Mouse (Mus musculus) large intestine, adult 2 months (tissue): Measurements from ENCODE around the gene Elf4. TPM values are rescaled to one million over a fixed set of nuclear protein-coding genes. Genes with fewer than 3 reads are reported as not detected.

Experiments used
- DNase-seq: peaks from one replicate; pipeline ENCODE4 v3.0.0-alpha.2; 2012; ENCODE audit warnings: low read depth, low spot score
- WGBS: fragments of 180-500 bp; shearing (Covaris S2); methylation state at CpG from one replicate; pipeline ENCODE4 v1.1.7; 2018; 5-methylcytosine and 5-hydroxymethylcytosine counted together
- polyA plus RNA-seq: library from polyadenylated mRNA; depleted of rRNA; stranded (reverse); fragments of >200 nt; gene quantifications from 2 replicates; pipeline ENCODE4 v1.2.3, GENCODE M21; 2012; rRNA removed

Elf4 gene
- 23.1 and 34.6 TPM in 2 replicates for polyA plus RNA-seq

GRCm38 (mm10) chrX:48462754-48463507 is at the start of gene Elf4:
TSS of gene Elf4 (minus strand) at chrX:48463132.
- 16% methylated on average over 38 of the region's 38 CpGs for WGBS
- DNase-seq: no peak

- DNase-seq: no peak
- 90% methylated on average over 8 of the region's 8 CpGs for whole genome bisulfite sequencing
Measured at GRCm38 (mm10) chrX:48493763-48494162, 30.8 kb upstream of the Elf4 start.

- WGBS: 86% methylated on average over 7 of the region's 7 CpGs
- no peak for DNase-seq
Measured at GRCm38 (mm10) chrX:48481687-48482086, 18.8 kb upstream of the Elf4 start.

GRCm38 (mm10) chrX:48481095-48481494 is 18.2 kb upstream of the Elf4 start:
- 62% methylated on average over 4 of the region's 4 CpGs for WGBS
- no peak for DNase-seq

- DNase-seq: no peak
- 32% methylated on average over 3 of the region's 3 CpGs for WGBS
Measured at GRCm38 (mm10) chrX:48467355-48467946, 4.5 kb upstream of the Elf4 start.

GRCm38 (mm10) chrX:48466174-48466573 is 3.2 kb upstream of the Elf4 start:
- no peak for DNase-seq
- 49% methylated on average over 2 of the region's 2 CpGs for WGBS

GRCm38 (mm10) chrX:48464436-48464835 is 1.5 kb upstream of the Elf4 start:
- DNase-seq: no peak
- 91% methylated on average over 6 of the region's 6 CpGs for WGBS

- DNase-seq: no peak
- 83% methylated on average over 4 of the region's 4 CpGs for WGBS
Measured at GRCm38 (mm10) chrX:48463636-48464035, 704 bp upstream of the Elf4 start.

GRCm38 (mm10) chrX:48462297-48462696 is 635 bp downstream of the Elf4 start:
- no peak for DNase-seq

GRCm38 (mm10) chrX:48461006-48461405 is 1.9 kb downstream of the Elf4 start:
- 74% methylated on average over 4 of the region's 4 CpGs for WGBS
- DNase-seq: no peak

More at GRCm38 (mm10) chrX:48462297-48462696, 635 bp downstream of the Elf4 start:
- WGBS: 57% methylated on average over 4 of the region's 4 CpGs

- 75% methylated on average over 7 of the region's 7 CpGs for WGBS
Measured at GRCm38 (mm10) chrX:48460496-48460895, 2.4 kb downstream of the Elf4 start.

GRCm38 (mm10) chrX:48456956-48457355 is 6.0 kb downstream of the Elf4 start:
- WGBS: 78% methylated on average over 6 of the region's 6 CpGs
- no peak for DNase-seq

More at GRCm38 (mm10) chrX:48460496-48460895, 2.4 kb downstream of the Elf4 start:
- no peak for DNase-seq

- no peak for DNase-seq
- WGBS: 28% methylated on average over 9 of the region's 9 CpGs
Measured at GRCm38 (mm10) chrX:48455018-48455417, 7.9 kb downstream of the Elf4 start.

GRCm38 (mm10) chrX:48454495-48454878 is 8.4 kb downstream of the Elf4 start:
- DNase-seq: no peak
- 28% methylated on average over 21 of the region's 21 CpGs for WGBS

- WGBS: 16% methylated on average over 44 of the region's 91 CpGs
- DNase-seq: no peak
Measured at GRCm38 (mm10) chrX:48453736-48454494, 9.0 kb downstream of the Elf4 start.

- no peak for DNase-seq
- WGBS: 20% methylated on average over 71 of the region's 71 CpGs
Measured at GRCm38 (mm10) chrX:48452931-48453673, 9.8 kb downstream of the Elf4 start.

- DNase-seq: no peak
- WGBS: 20% methylated on average over 9 of the region's 9 CpGs
Measured at GRCm38 (mm10) chrX:48452231-48452890, 10.6 kb downstream of the Elf4 start.

GRCm38 (mm10) chrX:48449646-48450045 is 13.3 kb downstream of the Elf4 start:
- DNase-seq: no peak
- 59% methylated on average over 10 of the region's 10 CpGs for WGBS

- WGBS: 72% methylated on average over 4 of the region's 4 CpGs
- DNase-seq: no peak
Measured at GRCm38 (mm10) chrX:48444677-48445076, 18.3 kb downstream of the Elf4 start.
